Mouse (Mus musculus): ENCODE measurements around the gene Gm4788.
"Not testable (repeated sequence)": the region's sequence is repeated elsewhere in the genome, so short reads cannot be mapped to it uniquely, and the experiment has no call there.

Gm4788 gene

GRCm38 (mm10) chr1:139781143-139781542 is at the start of gene Gm4788:
Gm4788 (minus strand) TSS chr1:139781243.
- in situ Hi-C loops (cut with MboI; ENCODE audit: low sequenced_read_pairs), result no loop called here

- in situ Hi-C loops (cut with MboI; ENCODE audit: low sequenced_read_pairs), result no loop called here
Observed at GRCm38 (mm10) chr1:139808594-139808993, 27.6 kb upstream of the Gm4788 start.

DNA sequence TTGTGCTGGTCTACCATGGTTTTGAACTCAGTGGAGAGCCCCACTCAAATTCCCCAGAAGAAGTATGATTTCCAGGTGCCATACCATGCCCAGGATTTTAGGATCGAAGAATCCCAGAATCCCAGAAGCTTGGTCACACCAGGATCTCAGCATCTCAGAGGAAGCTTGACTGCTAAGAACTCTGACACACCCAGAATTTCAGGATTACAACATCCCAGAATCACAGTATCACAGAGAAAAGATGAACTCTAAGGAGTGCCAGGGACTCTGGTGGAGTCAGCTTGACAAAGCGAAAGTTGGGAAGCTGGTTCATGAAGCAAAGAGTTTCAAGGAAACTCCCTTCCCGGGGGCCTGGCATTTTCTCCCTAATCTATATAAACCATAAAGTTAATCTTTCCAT is 11.1 kb downstream of the Gm4788 start:
- in situ Hi-C loops (cut with MboI; ENCODE audit: low sequenced_read_pairs), result not testable (repeated sequence)

- in situ Hi-C loops (cut with MboI; ENCODE audit: low sequenced_read_pairs), result not testable (repeated sequence)
Observed at GRCm38 (mm10) chr1:139716681-139717080, 64.4 kb downstream of the Gm4788 start.

- in situ Hi-C loops (cut with MboI; ENCODE audit: low sequenced_read_pairs), result not testable (repeated sequence)
Observed at GRCm38 (mm10) chr1:139716249-139716648, 64.8 kb downstream of the Gm4788 start.

GRCm38 (mm10) chr1:139649921-139650320 is 131.1 kb downstream of the Gm4788 start:
- in situ Hi-C loops (cut with MboI; ENCODE audit: low sequenced_read_pairs), result not testable (repeated sequence)

All from CH12F3 (cell line).